Mouse (Mus musculus) midbrain, embryonic 14.5 days (tissue): Measurements from ENCODE around the gene Gm49776. TPM values are rescaled to one million over a fixed set of nuclear protein-coding genes. Genes with fewer than 3 reads are reported as not detected.

Source experiments
- ATAC-seq: fragments of 200-750 bp; cut with Nextera tagmentation; 2 replicates; pipeline ENCODE4 v1.8.0; 2017; ENCODE audit warnings: moderate number of reproducible peaks, moderate library complexity; ENCODE audit not compliant: low FRiP score, low TSS enrichment
- DNase-seq: peaks from one replicate; pipeline ENCODE4 v3.0.0-alpha.2; 2015
- H3K27ac ChIP-seq: fragments of 300-500 bp; sonication (generic); replicated peaks from 2 replicates; pipeline ENCODE4 v1.5.1; 2014; ENCODE audit warnings: mild to moderate bottlenecking, low read depth, low read length, moderate library complexity
- H3K27me3 ChIP-seq: fragments of 300-500 bp; sonication (generic); 2 replicates; pipeline ENCODE4 v1.6.1; 2014; ENCODE audit warnings: low read length, control low read depth, mixed read lengths; ENCODE audit not compliant: control insufficient read depth, insufficient read depth
- H3K36me3 ChIP-seq: fragments of 300-500 bp; sonication (generic); 2 replicates; pipeline ENCODE4 v1.6.1; 2014; ENCODE audit warnings: low read length, control low read depth; ENCODE audit not compliant: control insufficient read depth, insufficient read depth
- H3K4me1 ChIP-seq: fragments of 300-500 bp; sonication (generic); 2 replicates; pipeline ENCODE4 v1.6.1; 2014; ENCODE audit warnings: mild to moderate bottlenecking, antibody characterized with exemption, low read length, control low read depth; ENCODE audit not compliant: control insufficient read depth, insufficient read depth
- H3K4me2 ChIP-seq: fragments of 300-500 bp; sonication (generic); 2 replicates; pipeline ENCODE4 v1.6.1; 2014; ENCODE audit warnings: mild to moderate bottlenecking, low read length, moderate library complexity
- H3K4me3 ChIP-seq: fragments of 300-500 bp; sonication (generic); replicated peaks from 2 replicates; pipeline ENCODE4 v1.5.1; 2014; ENCODE audit warnings: low read depth, low read length
- H3K9ac ChIP-seq: fragments of 300-500 bp; sonication (generic); replicated peaks from 2 replicates; pipeline ENCODE4 v1.6.1; 2014; ENCODE audit warnings: mild to moderate bottlenecking, low read length, moderate library complexity
- H3K9me3 ChIP-seq: fragments of 300-500 bp; sonication (generic); 2 replicates; pipeline ENCODE4 v1.6.1; 2016; ENCODE audit warnings: low read length, control low read depth, mixed read lengths; ENCODE audit not compliant: control insufficient read depth
- WGBS: fragments of 180-500 bp; shearing (Covaris S2); extraction: QIAGEN DNeasy Blood & Tissue Kit; methylation state at CpG from one replicate; pipeline ENCODE4 v1.1.7; 2014; 5-methylcytosine and 5-hydroxymethylcytosine counted together
- polyA plus RNA-seq: library from polyadenylated mRNA; unstranded; fragments of >200 nt; fragmentation: Nextera tagmentation; extraction: Ambion mirVana; gene quantifications from 2 replicates; pipeline ENCODE4 v1.2.1, GENCODE M21; 2014

Gm49776 gene
- polyA plus RNA-seq, 1 experiment from 2014 or later = 3.3 TPM

DNA sequence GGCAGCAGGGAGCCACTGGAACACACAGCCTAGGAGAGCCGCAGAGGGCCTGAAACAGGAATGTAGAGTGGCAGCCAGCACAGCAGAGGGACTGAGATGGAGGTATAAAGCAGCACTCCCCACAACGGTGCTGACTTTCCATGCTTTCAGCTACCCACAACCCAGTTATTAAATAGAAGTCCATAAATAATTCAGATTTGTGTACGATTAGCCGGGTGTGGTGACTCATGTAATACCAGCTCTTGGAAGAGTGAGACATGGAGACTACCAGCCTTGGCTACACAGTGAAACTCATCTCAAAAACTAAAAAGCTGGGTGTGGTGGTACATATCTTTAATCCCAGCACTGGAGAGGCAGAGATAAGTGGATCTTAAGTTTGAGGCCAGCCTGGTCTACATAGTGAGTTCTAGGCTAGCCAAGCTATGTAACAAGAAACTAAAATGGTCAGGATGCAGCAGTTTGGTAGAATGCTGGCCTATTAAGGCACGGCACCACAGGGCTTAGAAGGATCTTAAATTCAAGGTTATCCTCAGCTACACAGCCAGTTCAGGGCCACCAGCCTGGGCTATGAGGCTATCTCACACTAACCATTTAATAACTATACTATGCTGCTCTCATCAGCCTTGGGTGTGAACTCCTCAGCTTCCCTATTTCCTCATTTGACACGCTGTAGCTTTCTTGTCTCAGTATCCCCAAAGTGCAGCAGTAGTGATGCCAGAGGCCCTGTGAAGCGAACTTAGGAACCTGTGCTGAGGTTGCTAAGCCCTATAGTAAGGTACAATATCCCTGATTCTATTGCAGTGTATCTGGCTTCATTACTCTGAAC, 21.2 kb downstream of the Gm49776 start:
- DNase-seq (no peak), ATAC-seq (no peak)
- Histone ChIP-seq H3K9me3 (no peaks in the 10 kb centered on the region), H3K9ac (no peak overlapping the region), H3K4me3 (no peak overlapping the region), H3K4me2 (no peak overlapping the region), H3K27ac (no peak overlapping the region), H3K4me1 (peaks cover 20% of the 10 kb centered on the region), H3K27me3 (no peaks in the 10 kb centered on the region), H3K36me3 (peaks cover 41% of the 10 kb centered on the region)
- 74% methylated on average over 7 of the region's 7 CpGs for WGBS

DNA sequence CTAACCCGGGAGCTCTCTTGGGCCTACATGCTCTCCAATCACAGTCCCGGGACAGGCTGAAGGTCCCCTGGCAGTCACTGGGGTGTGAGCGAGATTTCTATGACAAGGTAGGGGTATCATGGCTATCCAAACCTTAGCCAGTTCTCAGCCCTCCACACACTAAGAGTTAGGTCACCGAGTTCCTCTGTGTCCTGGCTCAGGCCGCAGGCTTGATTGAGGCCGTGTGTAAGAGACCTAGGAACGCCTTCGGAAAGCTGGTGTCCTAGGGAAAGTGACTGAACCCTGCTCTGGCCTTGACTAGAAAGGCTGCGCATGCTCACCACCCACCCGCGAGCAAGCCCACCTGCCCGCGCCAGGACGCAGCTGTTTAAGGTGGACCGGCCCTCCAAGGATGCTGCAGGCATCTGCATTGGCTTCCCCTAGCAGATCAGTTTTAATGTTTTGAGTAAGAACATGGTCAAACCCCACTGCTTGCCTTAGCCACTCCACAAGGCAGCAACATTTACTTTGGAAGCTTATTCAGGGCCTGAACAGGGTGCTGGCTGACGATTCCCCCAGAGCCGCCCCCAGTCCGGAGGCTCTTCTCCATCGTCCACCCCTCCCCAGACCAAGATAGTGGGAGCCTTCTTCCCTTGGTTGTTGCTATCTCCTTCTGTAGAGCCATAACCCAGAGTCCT, 22.6 kb downstream of the Gm49776 start:
- H3K27ac ChIP-seq = peak overlapping the region; percentile 93
- DNase-seq = peak; percentile 87
- H3K9ac ChIP-seq = peak overlapping the region; percentile 88
- peaks cover 29% of the 10 kb centered on the region for H3K36me3 ChIP-seq
- H3K4me2 ChIP-seq = peak overlapping the region; percentile 58
- peak overlapping the region; percentile 84 for H3K4me3 ChIP-seq
- ATAC-seq = peak; percentile 81
- no peaks in the 10 kb centered on the region for H3K9me3 ChIP-seq
- 3% methylated on average over 19 of the region's 19 CpGs for WGBS
- peaks cover 22% of the 10 kb centered on the region for H3K4me1 ChIP-seq
- H3K27me3 ChIP-seq = no peaks in the 10 kb centered on the region

DNA sequence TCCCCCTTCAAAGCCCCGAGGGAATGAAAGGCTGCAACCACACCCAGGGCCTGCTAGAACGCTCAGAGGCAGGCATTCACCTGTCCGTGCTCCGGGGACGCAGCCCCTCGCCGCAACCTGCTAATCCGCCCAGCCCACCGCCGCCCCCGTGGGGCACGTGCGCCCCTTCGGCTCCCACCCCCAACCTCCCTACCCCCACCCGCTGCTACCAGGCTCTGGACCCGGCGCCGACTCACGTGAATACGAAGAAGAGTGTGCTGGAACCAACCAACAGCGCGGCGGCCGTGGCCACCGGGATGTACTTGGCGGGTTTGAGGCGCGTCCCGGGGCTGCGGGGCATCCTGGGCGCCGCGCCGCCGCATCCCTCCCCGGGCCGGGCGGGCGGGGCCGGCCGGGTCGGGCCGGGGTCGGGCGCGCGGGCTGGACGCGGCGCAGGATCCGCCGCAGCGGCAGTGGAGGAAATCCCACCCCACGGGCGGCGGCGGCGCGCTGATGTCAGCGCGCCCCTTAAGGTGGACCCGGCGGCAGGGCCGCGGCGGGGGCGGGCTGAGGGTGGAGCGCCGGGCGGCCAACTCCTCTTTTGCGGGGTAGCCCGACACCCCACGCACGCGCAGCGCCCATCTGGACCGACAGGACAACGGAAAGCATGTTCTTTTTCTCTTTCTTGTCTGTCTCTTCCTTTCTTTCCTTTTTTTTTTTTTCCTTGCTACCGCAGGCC, 23.3 kb downstream of the Gm49776 start, which contains the start of gene Zdhhc8:
Gene Zdhhc8, minus strand, starts transcription at position 466 of the 718 bp plus-strand sequence.
- H3K9me3 ChIP-seq = no peaks in the 10 kb centered on the region
- peak within 1 kb of the TSS; percentile 93 for H3K27ac ChIP-seq
- peaks cover 23% of the 10 kb centered on the region for H3K36me3 ChIP-seq
- H3K4me1 ChIP-seq = peaks cover 23% of the 10 kb centered on the region
- no peaks in the 10 kb centered on the region for H3K27me3 ChIP-seq
- DNase-seq (peak; percentile 91), ATAC-seq (peak; percentile 82)
- peak within 1 kb of the TSS; percentile 88 for H3K9ac ChIP-seq
- peak within 1 kb of the TSS; percentile 84 for H3K4me3 ChIP-seq
- H3K4me2 ChIP-seq = peak within 1 kb of the TSS; percentile 58
- under 1% methylated on average over 77 of the region's 79 CpGs for WGBS

DNA sequence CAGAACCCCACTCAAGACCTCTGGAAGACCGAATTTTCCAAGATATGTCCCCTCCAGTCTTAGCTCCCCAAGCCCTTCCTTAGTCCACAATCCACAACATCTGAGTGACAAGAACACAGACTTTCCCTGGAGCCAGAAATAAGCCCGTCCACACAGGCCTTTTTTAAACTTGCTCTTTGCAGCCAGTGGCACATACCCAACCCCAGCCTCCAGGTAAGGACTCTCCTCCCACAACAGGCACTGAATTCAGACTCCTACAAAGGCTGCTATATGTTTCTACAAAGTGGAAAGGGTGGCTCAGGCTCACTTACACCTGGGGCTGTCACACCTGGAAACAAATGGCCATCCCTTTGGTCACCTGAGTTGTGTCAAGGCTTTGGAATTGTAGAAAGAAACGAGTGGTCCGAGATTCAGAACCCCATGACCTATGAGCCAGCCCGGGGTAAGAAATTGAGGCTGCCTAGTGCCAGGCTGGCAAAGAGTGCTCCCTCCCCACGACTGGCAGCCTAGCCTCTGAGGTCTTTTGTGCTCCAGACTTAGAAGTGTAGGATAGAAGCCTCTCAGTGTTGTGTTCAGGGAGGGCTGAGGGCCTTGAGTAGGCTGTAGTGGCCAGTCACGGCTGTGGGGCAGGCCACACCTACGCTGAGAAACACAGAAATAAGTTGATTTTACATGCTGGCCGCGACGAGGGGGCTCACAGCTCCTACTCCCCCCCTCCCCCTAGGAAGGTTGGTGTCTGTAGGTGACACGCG, 24.0 kb downstream of the Gm49776 start:
- ATAC-seq (peak; percentile 12), DNase-seq (no peak)
- H3K4me2 ChIP-seq = peak overlapping the region; percentile 58
- H3K4me3 ChIP-seq = peak overlapping the region; percentile 84
- H3K36me3 ChIP-seq = peaks cover 17% of the 10 kb centered on the region
- H3K27me3 ChIP-seq = no peaks in the 10 kb centered on the region
- peak overlapping the region; percentile 93 for H3K27ac ChIP-seq
- 21% methylated on average over 13 of the region's 13 CpGs for WGBS
- H3K4me1 ChIP-seq = peaks cover 23% of the 10 kb centered on the region
- no peaks in the 10 kb centered on the region for H3K9me3 ChIP-seq
- H3K9ac ChIP-seq = peak overlapping the region; percentile 88

DNA sequence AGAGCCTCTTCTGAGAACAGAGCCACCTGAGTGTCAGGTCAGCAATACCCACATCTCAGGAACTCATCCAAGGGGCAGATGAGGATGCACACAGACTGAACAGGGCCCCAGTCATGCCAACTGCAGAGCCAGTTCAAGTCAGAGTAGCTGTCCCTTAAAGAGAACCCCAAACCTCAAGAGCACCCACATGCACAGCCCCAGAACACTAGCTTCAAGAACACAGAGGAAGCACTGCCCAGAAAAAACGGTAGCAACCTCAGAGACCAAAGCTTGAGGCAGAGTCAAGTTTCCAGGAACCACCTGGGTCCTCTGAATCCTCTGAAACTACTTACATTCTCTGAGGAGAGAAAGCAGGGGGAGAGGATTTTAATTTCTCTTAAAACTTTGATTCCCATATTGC, 24.7 kb downstream of the Gm49776 start:
- Histone ChIP-seq H3K4me1 (peaks cover 23% of the 10 kb centered on the region), H3K36me3 (peaks cover 17% of the 10 kb centered on the region), H3K9me3 (no peaks in the 10 kb centered on the region), H3K4me3 (0 out of 2 replicates have a peak overlapping the region, but pooled peaks have one; percentile 84), H3K9ac (no peak overlapping the region), H3K27me3 (no peaks in the 10 kb centered on the region), H3K27ac (no peak overlapping the region), H3K4me2 (peak overlapping the region; percentile 58)
- DNase-seq (no peak), ATAC-seq (no peak)
- WGBS = 63% methylated on average over 1 of the region's 1 CpGs

DNA sequence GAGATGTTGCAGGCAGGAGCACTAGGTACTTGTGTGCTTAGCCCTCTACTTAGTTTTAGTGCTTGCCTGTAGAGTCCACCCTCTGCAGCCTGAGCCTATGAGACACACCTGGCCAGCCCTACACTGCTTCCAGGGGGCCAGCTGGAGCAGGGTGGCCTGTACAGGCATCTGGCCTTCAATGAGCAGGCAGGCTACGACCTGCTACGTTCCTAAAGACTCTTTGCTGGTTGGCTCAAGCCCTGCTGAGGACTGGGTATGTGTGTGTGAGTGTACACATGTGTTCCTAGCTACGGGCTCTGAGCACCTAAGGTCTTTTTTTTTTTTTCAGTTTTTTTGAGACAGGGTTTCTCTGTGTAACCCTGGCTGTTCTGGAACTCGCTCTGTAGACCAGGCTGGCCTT, 26.7 kb downstream of the Gm49776 start:
- Histone ChIP-seq H3K4me1 (peaks cover 23% of the 10 kb centered on the region), H3K9me3 (no peaks in the 10 kb centered on the region), H3K27me3 (no peaks in the 10 kb centered on the region), H3K36me3 (peaks cover 29% of the 10 kb centered on the region), H3K4me3 (no peak overlapping the region), H3K4me2 (no peak overlapping the region), H3K9ac (no peak overlapping the region), H3K27ac (no peak overlapping the region)
- DNase-seq (no peak), ATAC-seq (no peak)
- WGBS = 94% methylated on average over 4 of the region's 4 CpGs

DNA sequence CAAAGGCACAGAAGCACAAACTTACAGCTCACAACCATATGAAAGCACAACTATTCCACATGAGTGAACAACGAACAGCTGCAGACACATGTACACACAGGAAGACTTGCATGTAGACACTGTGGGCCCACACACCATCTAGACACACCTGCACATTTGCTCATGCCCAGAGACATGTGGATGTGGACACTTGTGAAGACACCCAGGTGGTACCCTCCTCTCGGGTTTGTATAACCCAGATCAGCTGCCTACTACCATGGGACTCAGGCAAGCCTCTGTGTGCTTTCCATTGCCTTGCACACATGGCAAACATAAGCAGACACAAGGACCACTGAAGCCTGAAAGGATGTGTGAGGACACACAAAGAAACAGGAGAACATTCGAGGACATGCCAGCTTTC, 27.1 kb downstream of the Gm49776 start:
- no peaks in the 10 kb centered on the region for H3K9me3 ChIP-seq
- no peak overlapping the region for H3K4me3 ChIP-seq
- 90% methylated on average over 3 of the region's 3 CpGs for WGBS
- H3K4me2 ChIP-seq = no peak overlapping the region
- DNase-seq (no peak), ATAC-seq (no peak)
- H3K36me3 ChIP-seq = peaks cover 33% of the 10 kb centered on the region
- peaks cover 20% of the 10 kb centered on the region for H3K4me1 ChIP-seq
- no peak overlapping the region for H3K27ac ChIP-seq
- no peaks in the 10 kb centered on the region for H3K27me3 ChIP-seq
- no peak overlapping the region for H3K9ac ChIP-seq

DNA sequence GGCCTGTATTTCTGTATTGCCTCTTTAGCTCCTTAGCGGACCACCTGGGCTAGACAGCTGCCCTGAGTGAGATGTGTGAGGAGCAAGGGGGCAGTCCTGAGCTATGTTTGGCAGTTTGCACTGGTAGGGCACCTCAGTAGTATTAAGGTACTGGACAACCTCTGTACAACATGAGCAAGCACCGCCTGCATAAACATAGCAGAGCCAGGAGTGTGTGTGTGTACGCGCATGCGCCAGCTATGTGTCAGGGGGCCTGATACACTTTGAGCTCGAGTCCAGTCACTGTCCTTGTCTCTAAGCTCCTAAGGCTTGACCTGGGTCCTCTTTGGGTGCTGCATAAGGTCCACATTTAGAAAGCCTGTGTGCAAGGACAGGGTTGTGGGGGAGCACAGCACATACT, 27.5 kb downstream of the Gm49776 start:
- peaks cover 38% of the 10 kb centered on the region for H3K36me3 ChIP-seq
- no peaks in the 10 kb centered on the region for H3K27me3 ChIP-seq
- no peak for DNase-seq
- H3K4me1 ChIP-seq = peaks cover 16% of the 10 kb centered on the region
- H3K9ac ChIP-seq = no peak overlapping the region
- no peak overlapping the region for H3K4me3 ChIP-seq
- no peaks in the 10 kb centered on the region for H3K9me3 ChIP-seq
- WGBS = 94% methylated on average over 6 of the region's 6 CpGs
- H3K27ac ChIP-seq = no peak overlapping the region
- ATAC-seq = no peak
- no peak overlapping the region for H3K4me2 ChIP-seq
